Mouse (Mus musculus) kidney, adult 2 months (tissue): ENCODE measurements at regions not wholly inside any gene's neighbourhood (a gene's known extent, or its start where the extent isn't known, plus 50 kb on each side); places are given as distances from the start of the nearest gene placed in this dataset.
A peak's percentile ranks its signal among the peaks of the same experiment; 100 is the strongest.

Experiments used
- DNase-seq: peaks from one replicate; pipeline ENCODE4 v3.0.0; 2021
- H3K27ac ChIP-seq: fragments of 200-500 bp; 2 replicates; pipeline ENCODE4 v1.5.1; 2012; ENCODE audit warnings: low read depth, low read length, control low read depth, inconsistent platforms; ENCODE audit not compliant: insufficient read depth
- H3K27me3 ChIP-seq: fragments of 200-500 bp; replicated peaks from 2 replicates; pipeline ENCODE4 v1.6.1; 2012; ENCODE audit warnings: mild to moderate bottlenecking, moderate library complexity, low read length, inconsistent platforms; ENCODE audit not compliant: control insufficient read depth, insufficient read depth
- H3K36me3 ChIP-seq: fragments of 200-500 bp; 2 replicates; pipeline ENCODE4 v1.6.1; 2012; ENCODE audit warnings: mild to moderate bottlenecking, moderate library complexity, low read length, inconsistent platforms; ENCODE audit not compliant: control insufficient read depth, insufficient read depth
- H3K4me1 ChIP-seq: fragments of 200-500 bp; 2 replicates; pipeline ENCODE4 v1.6.1; 2011; ENCODE audit warnings: low read length; ENCODE audit not compliant: control insufficient read depth, insufficient read depth
- H3K4me3 ChIP-seq: fragments of 200-500 bp; 2 replicates; pipeline ENCODE4 v1.5.1; 2011; ENCODE audit warnings: mild to moderate bottlenecking, low read depth, low read length, control low read depth; ENCODE audit not compliant: insufficient read depth
- CTCF ChIP-seq: fragments of 200-500 bp; conservative IDR thresholded peaks from 2 replicates; pipeline ENCODE4 v1.5.1; 2011; ENCODE audit warnings: low read depth, mild to moderate bottlenecking, control low read depth, low read length, moderate library complexity, mixed read lengths; ENCODE audit not compliant: insufficient read depth, insufficient read length
- POLR2A ChIP-seq: fragments of 200-500 bp; IDR thresholded peaks from one replicate; pipeline ENCODE4 v1.6.1; 2011; ENCODE audit warnings: low read depth, low read length, control low read depth
- WGBS: fragments of 180-500 bp; shearing (Covaris S2); methylation state at CpG from one replicate; pipeline ENCODE4 v1.1.7; 2018; 5-methylcytosine and 5-hydroxymethylcytosine counted together

DNA sequence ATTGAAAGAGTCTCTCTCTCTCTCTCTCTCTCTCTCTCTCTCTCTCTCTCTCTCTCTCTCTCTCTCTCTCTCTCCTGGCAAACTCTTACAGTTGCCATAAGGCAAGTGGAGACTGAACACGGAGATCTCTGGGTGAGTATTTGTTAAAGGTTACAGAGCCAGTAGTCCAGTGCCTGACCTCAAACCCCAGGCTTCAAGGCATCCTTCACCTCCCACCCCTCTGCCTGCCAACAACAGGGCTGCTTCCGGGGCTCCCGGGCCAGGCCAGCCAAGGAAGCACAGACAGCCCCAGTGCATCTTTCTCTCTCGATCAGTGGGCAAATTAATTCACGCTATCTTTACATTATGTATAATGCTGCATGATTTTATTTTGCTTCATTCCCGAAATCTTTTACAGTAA, 474.2 kb downstream of the Insc start:
- 56% methylated on average over 6 of the region's 6 CpGs for WGBS
- TF ChIP-seq POLR2A: no peak

GRCm38 (mm10) chr7:115218596-115219180, 475.2 kb downstream of the Insc start:
- no peak overlapping the region for H3K4me3 ChIP-seq
- peak; percentile 8 for DNase-seq
- H3K36me3 ChIP-seq: no peaks in the 10 kb centered on the region
- no peaks in the 10 kb centered on the region for H3K27me3 ChIP-seq
- no peaks in the 10 kb centered on the region for H3K4me1 ChIP-seq
- no peak overlapping the region for H3K27ac ChIP-seq
- WGBS: 42% methylated on average over 13 of the region's 13 CpGs
- TF ChIP-seq CTCF: no peak
- no peak for TF ChIP-seq POLR2A

More for the DNA sequence above, 474.2 kb downstream of the Insc start:
- no peaks in the 10 kb centered on the region for H3K4me1 ChIP-seq
- H3K4me3 ChIP-seq: no peak overlapping the region
- DNase-seq: no peak
- no peaks in the 10 kb centered on the region for H3K27me3 ChIP-seq
- H3K27ac ChIP-seq: no peak overlapping the region
- no peaks in the 10 kb centered on the region for H3K36me3 ChIP-seq

DNA sequence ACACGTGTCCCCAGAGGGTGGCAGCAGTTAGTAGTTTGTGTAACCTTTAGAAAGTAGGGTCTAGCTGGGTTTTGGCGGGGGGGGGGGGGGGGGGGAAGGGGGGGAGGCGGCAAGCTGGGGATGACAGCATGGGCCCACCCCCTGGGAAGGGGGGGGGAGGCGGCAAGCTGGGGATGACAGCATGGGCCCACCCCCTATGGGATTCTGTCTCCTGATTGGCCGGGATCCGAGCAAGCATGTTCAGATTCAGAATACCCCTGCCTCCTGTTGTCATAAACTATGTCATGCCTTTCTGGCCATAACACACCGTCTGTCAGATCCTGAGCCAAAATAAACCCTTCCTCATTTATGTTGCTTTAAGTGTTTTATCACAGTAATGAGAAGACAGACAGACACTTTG, 479.1 kb downstream of the Insc start:
- no peaks in the 10 kb centered on the region for H3K4me1 ChIP-seq
- no peak for TF ChIP-seq POLR2A
- no peak for TF ChIP-seq CTCF
- no peaks in the 10 kb centered on the region for H3K27me3 ChIP-seq
- 48% methylated on average over 4 of the region's 7 CpGs for WGBS
- no peak for DNase-seq
- no peak overlapping the region for H3K4me3 ChIP-seq
- no peak overlapping the region for H3K27ac ChIP-seq
- H3K36me3 ChIP-seq: no peaks in the 10 kb centered on the region

- no peak overlapping the region for H3K4me3 ChIP-seq
- no peaks in the 10 kb centered on the region for H3K36me3 ChIP-seq
- no peaks in the 10 kb centered on the region for H3K27me3 ChIP-seq
- TF ChIP-seq CTCF (no peak), POLR2A (no peak)
- no peak for DNase-seq
- H3K27ac ChIP-seq: no peak overlapping the region
- H3K4me1 ChIP-seq: no peaks in the 10 kb centered on the region
- 67% methylated on average over 6 of the region's 6 CpGs for WGBS
Measured at GRCm38 (mm10) chr7:115230525-115230924, 487.0 kb downstream of the Insc start.

DNA sequence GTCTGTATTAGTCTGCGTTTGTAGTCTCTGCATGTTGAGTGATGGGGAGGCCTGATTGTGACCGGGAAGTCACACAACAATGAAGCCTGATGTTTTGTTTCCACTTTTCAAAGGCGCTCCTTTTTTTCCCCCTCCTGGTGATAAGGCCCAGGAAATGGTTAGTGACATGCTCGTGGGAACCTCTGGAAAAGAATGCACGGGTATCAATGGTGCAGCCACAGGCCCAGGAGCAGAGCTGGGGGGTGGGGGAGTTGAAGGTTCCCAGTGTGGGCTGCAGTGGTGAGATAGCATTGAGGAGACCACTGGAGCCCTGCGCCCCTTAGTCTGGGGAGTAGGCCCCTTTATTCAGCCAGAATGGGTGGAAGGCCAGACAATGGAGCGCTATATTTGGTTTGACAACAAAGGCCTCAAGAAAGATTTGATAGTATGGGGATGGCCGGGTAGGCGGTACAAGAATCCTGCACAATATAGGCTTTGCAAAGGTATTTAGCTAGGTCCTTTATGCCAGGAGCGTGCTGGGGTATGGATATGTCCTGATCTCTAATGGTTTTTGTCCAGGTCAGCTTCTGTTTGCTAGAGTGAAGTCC, 490.4 kb downstream of the Insc start:
- TF ChIP-seq CTCF (no peak), POLR2A (no peak)
- H3K27ac ChIP-seq: no peak overlapping the region
- no peak for DNase-seq
- no peak overlapping the region for H3K4me3 ChIP-seq
- no peaks in the 10 kb centered on the region for H3K27me3 ChIP-seq
- 75% methylated on average over 10 of the region's 10 CpGs for WGBS
- H3K4me1 ChIP-seq: no peaks in the 10 kb centered on the region
- no peaks in the 10 kb centered on the region for H3K36me3 ChIP-seq

GRCm38 (mm10) chr7:115237131-115237530, 493.6 kb downstream of the Insc start:
- no peak for TF ChIP-seq POLR2A
- no peak for TF ChIP-seq CTCF
- no peaks in the 10 kb centered on the region for H3K36me3 ChIP-seq
- 91% methylated on average over 1 of the region's 1 CpGs for WGBS
- no peaks in the 10 kb centered on the region for H3K4me1 ChIP-seq
- no peak for DNase-seq
- no peak overlapping the region for H3K27ac ChIP-seq
- no peak overlapping the region for H3K4me3 ChIP-seq
- H3K27me3 ChIP-seq: no peaks in the 10 kb centered on the region

DNA sequence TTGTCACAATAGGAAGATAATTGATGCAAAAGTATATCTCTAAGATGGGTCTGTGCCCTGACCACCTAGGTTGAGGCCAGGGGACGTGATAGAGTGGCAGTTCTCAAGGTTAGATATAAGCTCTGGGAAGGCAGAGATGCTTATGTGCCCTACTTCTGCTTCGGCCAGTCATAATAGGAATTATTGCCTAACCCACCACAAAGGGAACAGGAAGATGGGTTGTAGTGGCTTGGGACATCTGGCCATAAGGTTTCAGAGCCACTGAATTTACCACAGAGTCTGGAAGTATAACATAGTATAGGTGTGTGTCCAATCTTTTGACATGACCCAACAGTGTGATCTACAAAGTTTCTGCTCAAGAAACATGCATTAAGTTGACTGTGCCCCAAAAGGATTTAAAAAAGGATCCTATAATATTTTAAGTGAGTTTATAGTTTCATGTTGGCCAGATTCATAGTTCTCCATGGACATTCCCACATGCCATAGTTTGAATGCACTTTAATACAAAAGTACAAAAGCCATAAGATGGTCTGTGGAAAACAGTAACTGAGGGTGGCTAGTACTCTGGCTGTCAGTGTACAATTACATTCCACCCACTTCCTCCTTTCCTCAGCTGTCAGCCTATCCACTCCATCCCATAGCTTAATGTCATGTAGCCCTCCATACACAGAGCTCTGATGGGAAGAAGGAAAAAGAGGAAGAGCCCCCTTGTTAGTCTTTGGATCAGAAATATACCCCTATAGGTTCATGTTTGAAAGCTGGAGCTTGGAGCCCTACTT, 508.3 kb downstream of the Insc start:
- no peaks in the 10 kb centered on the region for H3K4me1 ChIP-seq
- TF ChIP-seq CTCF (no peak), POLR2A (no peak)
- WGBS: 88% methylated on average over 2 of the region's 2 CpGs

More for the DNA sequence above, 508.3 kb downstream of the Insc start:
- H3K27me3 ChIP-seq: no peaks in the 10 kb centered on the region
- H3K36me3 ChIP-seq: no peaks in the 10 kb centered on the region
- no peak overlapping the region for H3K4me3 ChIP-seq
- no peak for DNase-seq
- no peak overlapping the region for H3K27ac ChIP-seq
